Mouse (Mus musculus): ENCODE measurements at regions not wholly inside any gene's neighbourhood (a gene's known extent, or its start where the extent isn't known, plus 50 kb on each side); places are given as distances from the start of the nearest gene placed in this dataset.

GRCm38 (mm10) chr9:87897336-87897735, 166.3 kb upstream of the Tbx18 start:
- Histone ChIP-seq H3K27ac (replicated peaks; ENCODE audit: low read depth, low read length) (no peak overlapping the region), H3K4me1 (ENCODE audit: control insufficient read depth, insufficient read depth, insufficient read length, low read length) (no peaks in the 10 kb centered on the region), H3K4me3 (ENCODE audit: insufficient read depth, low read depth, low read length) (no peak overlapping the region)

GRCm38 (mm10) chr9:87899368-87899767, 168.3 kb upstream of the Tbx18 start:
- Histone ChIP-seq H3K27ac (replicated peaks; ENCODE audit: low read depth, low read length) (no peak overlapping the region), H3K4me1 (ENCODE audit: control insufficient read depth, insufficient read depth, insufficient read length, low read length) (no peaks in the 10 kb centered on the region), H3K4me3 (ENCODE audit: insufficient read depth, low read depth, low read length) (no peak overlapping the region)

GRCm38 (mm10) chr9:87899800-87900199, 168.7 kb upstream of the Tbx18 start:
- Histone ChIP-seq H3K27ac (replicated peaks; ENCODE audit: low read depth, low read length) (no peak overlapping the region), H3K4me3 (ENCODE audit: insufficient read depth, low read depth, low read length) (no peak overlapping the region), H3K4me1 (ENCODE audit: control insufficient read depth, insufficient read depth, insufficient read length, low read length) (no peaks in the 10 kb centered on the region)

GRCm38 (mm10) chr9:87921291-87921690, 190.2 kb upstream of the Tbx18 start:
- H3K4me1 ChIP-seq (ENCODE audit: control insufficient read depth, insufficient read depth, insufficient read length, low read length) = no peaks in the 10 kb centered on the region
- H3K27ac ChIP-seq (replicated peaks; ENCODE audit: low read depth, low read length) = no peak overlapping the region
- H3K4me3 ChIP-seq (ENCODE audit: insufficient read depth, low read depth, low read length) = no peak overlapping the region

- Histone ChIP-seq H3K4me1 (ENCODE audit: control insufficient read depth, insufficient read depth, insufficient read length, low read length) (no peaks in the 10 kb centered on the region), H3K27ac (replicated peaks; ENCODE audit: low read depth, low read length) (no peak overlapping the region), H3K4me3 (ENCODE audit: insufficient read depth, low read depth, low read length) (no peak overlapping the region)
Measured at GRCm38 (mm10) chr9:87925151-87925550, 194.1 kb upstream of the Tbx18 start.

GRCm38 (mm10) chr9:87933230-87933629, 202.2 kb upstream of the Tbx18 start:
- H3K4me3 ChIP-seq (ENCODE audit: insufficient read depth, low read depth, low read length) = no peak overlapping the region

GRCm38 (mm10) chr9:87952426-87952825, 221.4 kb upstream of the Tbx18 start:
- Histone ChIP-seq H3K4me3 (ENCODE audit: insufficient read depth, low read depth, low read length) (no peak overlapping the region), H3K4me1 (ENCODE audit: control insufficient read depth, insufficient read depth, insufficient read length, low read length) (no peaks in the 10 kb centered on the region), H3K27ac (replicated peaks; ENCODE audit: low read depth, low read length) (no peak overlapping the region)

More at GRCm38 (mm10) chr9:87933230-87933629, 202.2 kb upstream of the Tbx18 start:
- H3K4me1 ChIP-seq (ENCODE audit: control insufficient read depth, insufficient read depth, insufficient read length, low read length) = no peaks in the 10 kb centered on the region
- H3K27ac ChIP-seq (replicated peaks; ENCODE audit: low read depth, low read length) = no peak overlapping the region

- no peaks in the 10 kb centered on the region for H3K4me1 ChIP-seq (ENCODE audit: control insufficient read depth, insufficient read depth, insufficient read length, low read length)
- H3K4me3 ChIP-seq (ENCODE audit: insufficient read depth, low read depth, low read length) = no peak overlapping the region
- H3K27ac ChIP-seq (replicated peaks; ENCODE audit: low read depth, low read length) = no peak overlapping the region
Measured at GRCm38 (mm10) chr9:87954941-87955340, 223.9 kb upstream of the Tbx18 start.

GRCm38 (mm10) chr9:87961796-87962195, 230.7 kb upstream of the Tbx18 start:
- Histone ChIP-seq H3K4me1 (ENCODE audit: control insufficient read depth, insufficient read depth, insufficient read length, low read length) (no peaks in the 10 kb centered on the region), H3K4me3 (ENCODE audit: insufficient read depth, low read depth, low read length) (no peak overlapping the region), H3K27ac (replicated peaks; ENCODE audit: low read depth, low read length) (no peak overlapping the region)

GRCm38 (mm10) chr9:87964508-87964907, 233.4 kb upstream of the Tbx18 start:
- no peak overlapping the region for H3K4me3 ChIP-seq (ENCODE audit: insufficient read depth, low read depth, low read length)
- no peaks in the 10 kb centered on the region for H3K4me1 ChIP-seq (ENCODE audit: control insufficient read depth, insufficient read depth, insufficient read length, low read length)
- H3K27ac ChIP-seq (replicated peaks; ENCODE audit: low read depth, low read length) = no peak overlapping the region

GRCm38 (mm10) chr9:87965103-87965780, 234.2 kb upstream of the Tbx18 start:
- H3K4me1 ChIP-seq (ENCODE audit: control insufficient read depth, insufficient read depth, insufficient read length, low read length) = no peaks in the 10 kb centered on the region

GRCm38 (mm10) chr9:87968190-87969082, 237.4 kb upstream of the Tbx18 start:
- Histone ChIP-seq H3K4me1 (ENCODE audit: control insufficient read depth, insufficient read depth, insufficient read length, low read length) (no peaks in the 10 kb centered on the region), H3K27ac (replicated peaks; ENCODE audit: low read depth, low read length) (peak overlapping the region; percentile 68), H3K4me3 (ENCODE audit: insufficient read depth, low read depth, low read length) (no peak overlapping the region)

More at GRCm38 (mm10) chr9:87965103-87965780, 234.2 kb upstream of the Tbx18 start:
- H3K4me3 ChIP-seq (ENCODE audit: insufficient read depth, low read depth, low read length) = no peak overlapping the region
- no peak overlapping the region for H3K27ac ChIP-seq (replicated peaks; ENCODE audit: low read depth, low read length)

- no peak overlapping the region for H3K4me3 ChIP-seq (ENCODE audit: insufficient read depth, low read depth, low read length)
- no peak overlapping the region for H3K27ac ChIP-seq (replicated peaks; ENCODE audit: low read depth, low read length)
- no peaks in the 10 kb centered on the region for H3K4me1 ChIP-seq (ENCODE audit: control insufficient read depth, insufficient read depth, insufficient read length, low read length)
Measured at GRCm38 (mm10) chr9:87970586-87970985, 239.5 kb upstream of the Tbx18 start.

GRCm38 (mm10) chr9:87971791-87972190, 240.7 kb upstream of the Tbx18 start:
- no peak overlapping the region for H3K4me3 ChIP-seq (ENCODE audit: insufficient read depth, low read depth, low read length)
- no peaks in the 10 kb centered on the region for H3K4me1 ChIP-seq (ENCODE audit: control insufficient read depth, insufficient read depth, insufficient read length, low read length)

GRCm38 (mm10) chr9:87973531-87973930, 242.5 kb upstream of the Tbx18 start:
- H3K4me3 ChIP-seq (ENCODE audit: insufficient read depth, low read depth, low read length) = no peak overlapping the region
- H3K27ac ChIP-seq (replicated peaks; ENCODE audit: low read depth, low read length) = no peak overlapping the region
- no peaks in the 10 kb centered on the region for H3K4me1 ChIP-seq (ENCODE audit: control insufficient read depth, insufficient read depth, insufficient read length, low read length)

More at GRCm38 (mm10) chr9:87971791-87972190, 240.7 kb upstream of the Tbx18 start:
- H3K27ac ChIP-seq (replicated peaks; ENCODE audit: low read depth, low read length) = no peak overlapping the region

All from brown adipose tissue, adult 24 weeks (tissue).